Mouse (Mus musculus): ENCODE results near the gene Rnf10.

GRCm38 (mm10) chr5:115313668-115313943 is 40.9 kb upstream of the Rnf10 start:
- TF ChIP-seq CTCF (IDR thresholded peaks at IDR 0.05; ENCODE audit: control insufficient read depth, insufficient read depth, insufficient read length) = no peak
- TF ChIP-seq MAX (IDR thresholded peaks at IDR 0.05) = no peak
- no peak for TF ChIP-seq MYOD1 (IDR thresholded peaks at IDR 0.05; ENCODE audit: control insufficient read depth, insufficient read length, low read depth)
- TF ChIP-seq MYOG (IDR thresholded peaks at IDR 0.05; ENCODE audit: control insufficient read depth, extremely low read depth, insufficient read length) = no peak
- no peak for TF ChIP-seq USF1 (IDR thresholded peaks at IDR 0.05; ENCODE audit: low read depth)
- TF ChIP-seq FOSL1 (IDR thresholded peaks at IDR 0.05; ENCODE audit: insufficient read depth, low read length, poor library complexity, severe bottlenecking) = no peak
- no peak for TF ChIP-seq CEBPB (IDR thresholded peaks at IDR 0.05; ENCODE audit: low read depth)

All from C2C12 (cell line).